Mouse (Mus musculus) stomach, postnatal 0 days (tissue): ENCODE measurements around the gene Atxn7l3b.

Experiments used
- CTCF ChIP-seq: IDR thresholded peaks from 2 replicates; pipeline ENCODE4 v1.5.1; 2016; ENCODE audit warnings: antibody characterized with exemption, low read depth, mild to moderate bottlenecking, moderate library complexity
- EP300 ChIP-seq: optimal IDR thresholded peaks from 2 replicates; pipeline ENCODE3; 2016; ENCODE audit warnings: antibody characterized with exemption

GRCm38 (mm10) chr10:112973286-112974026 is 44.7 kb upstream of the Atxn7l3b start:
- TF ChIP-seq EP300 (no peak), CTCF (no peak)
